Mouse (Mus musculus): ENCODE data around the gene Pmp22.

Gene Pmp22

DNA sequence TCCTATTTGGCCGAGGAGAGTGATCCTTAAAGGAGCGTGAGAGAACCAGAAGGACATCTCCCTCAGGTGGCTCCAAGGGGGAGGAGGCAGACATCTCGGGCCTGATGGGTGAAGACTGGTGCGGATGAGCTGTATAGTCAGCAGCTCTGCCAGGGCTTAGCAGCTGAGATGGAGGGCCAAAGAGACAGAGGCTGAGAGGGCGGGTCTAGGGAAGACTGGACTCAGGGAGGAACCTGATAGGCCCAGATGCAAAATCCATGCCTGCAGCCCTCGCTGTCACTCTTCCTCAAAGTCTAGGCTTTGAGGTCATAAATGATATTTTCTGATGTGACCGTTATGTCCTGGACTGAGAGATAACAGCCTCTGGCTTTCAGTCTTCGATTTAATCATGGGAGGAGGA lies 1.8 kb upstream of the Pmp22 start:
- no peak for DNase-seq (ENCODE audit: inconsistent age in 2 of 2, low spot score in 1 of 2)

DNA sequence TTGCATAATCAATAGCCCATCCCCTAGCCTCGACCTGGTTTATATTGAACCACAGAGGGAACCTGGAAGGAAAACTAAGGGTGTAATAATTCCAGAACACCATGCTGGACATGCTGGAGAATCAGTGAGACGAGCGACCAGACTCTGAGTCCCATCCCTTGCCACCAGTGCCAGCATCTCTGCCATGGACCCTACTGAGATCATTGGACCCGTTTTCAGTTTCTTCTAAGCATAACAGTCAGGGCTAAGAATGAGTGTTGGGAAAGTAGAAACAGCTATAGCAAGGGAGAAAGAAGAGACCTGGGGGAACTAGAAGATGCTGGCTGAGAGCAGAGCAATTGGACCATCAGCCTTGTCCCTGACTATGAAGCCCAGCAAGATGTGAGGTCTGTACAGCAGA lies 1.3 kb upstream of the Pmp22 start:
- DNase-seq (ENCODE audit: inconsistent age in 2 of 2, low spot score in 1 of 2) = no peak

DNA sequence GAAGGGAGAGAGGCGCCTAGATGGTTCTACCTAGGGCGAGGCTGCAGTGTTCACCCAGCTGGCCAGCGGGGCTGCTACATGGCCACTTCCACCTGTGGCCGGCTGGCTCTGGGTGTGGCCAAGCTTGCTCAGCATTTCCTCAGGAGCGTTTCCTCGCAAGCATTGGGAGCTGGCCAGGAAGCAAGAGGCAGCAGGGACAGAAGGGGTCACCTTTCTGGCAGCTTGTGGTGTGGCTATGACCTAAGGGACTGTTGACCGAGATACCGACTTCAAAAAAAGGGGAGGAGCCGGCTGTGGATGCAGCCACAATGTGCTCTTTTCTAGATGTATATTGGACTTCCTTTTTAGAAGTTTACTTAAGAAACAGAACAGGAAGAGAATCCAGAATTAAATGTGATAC lies 593 bp downstream of the Pmp22 start:
- peak in 1 of 2 experiments; percentile 60 for DNase-seq (ENCODE audit: inconsistent age in 2 of 2, low spot score in 1 of 2)

DNA sequence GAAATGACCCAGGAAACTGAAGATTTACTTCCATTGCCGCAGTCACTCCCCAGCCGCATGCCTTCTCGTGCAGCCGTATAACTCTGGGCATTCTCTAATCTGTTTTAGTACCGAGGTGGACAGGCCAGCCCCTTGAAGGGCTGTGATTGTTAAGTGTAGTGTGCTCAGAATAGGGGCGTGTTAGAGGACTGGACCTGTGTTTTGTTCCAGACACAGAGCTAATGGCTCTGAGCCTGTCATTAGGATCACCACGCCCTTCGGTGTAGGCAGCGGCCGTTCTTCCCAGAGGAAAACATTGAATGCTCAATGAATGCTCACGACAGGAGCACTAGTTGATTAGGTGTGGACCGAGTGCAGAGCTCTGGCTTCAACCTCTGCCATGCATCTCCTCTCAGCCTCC lies 1.1 kb downstream of the Pmp22 start:
- DNase-seq (ENCODE audit: inconsistent age in 2 of 2, low spot score in 1 of 2) = no peak

DNA sequence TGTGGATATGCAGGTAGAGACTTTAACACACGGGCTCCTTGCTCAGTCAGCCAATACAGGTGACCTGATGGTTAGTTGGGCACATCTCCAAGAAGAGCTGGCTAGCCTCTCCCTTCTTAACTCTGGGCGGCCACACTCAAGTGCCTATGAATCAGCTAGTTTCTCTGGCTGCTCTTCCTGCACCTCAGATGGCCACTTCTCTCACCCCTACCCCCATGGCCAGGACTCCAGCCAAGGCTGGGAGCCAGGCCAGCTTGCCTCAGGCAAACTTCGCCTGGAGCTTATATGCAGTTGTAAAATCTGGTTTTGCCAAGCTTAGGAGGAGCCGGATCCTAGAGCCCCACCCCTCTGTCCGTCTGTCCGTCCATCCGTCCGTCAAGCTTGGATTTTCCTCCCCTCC lies 1.7 kb downstream of the Pmp22 start:
- DNase-seq (ENCODE audit: inconsistent age in 2 of 2, low spot score in 1 of 2) = peak; percentile 72 to 91

DNA sequence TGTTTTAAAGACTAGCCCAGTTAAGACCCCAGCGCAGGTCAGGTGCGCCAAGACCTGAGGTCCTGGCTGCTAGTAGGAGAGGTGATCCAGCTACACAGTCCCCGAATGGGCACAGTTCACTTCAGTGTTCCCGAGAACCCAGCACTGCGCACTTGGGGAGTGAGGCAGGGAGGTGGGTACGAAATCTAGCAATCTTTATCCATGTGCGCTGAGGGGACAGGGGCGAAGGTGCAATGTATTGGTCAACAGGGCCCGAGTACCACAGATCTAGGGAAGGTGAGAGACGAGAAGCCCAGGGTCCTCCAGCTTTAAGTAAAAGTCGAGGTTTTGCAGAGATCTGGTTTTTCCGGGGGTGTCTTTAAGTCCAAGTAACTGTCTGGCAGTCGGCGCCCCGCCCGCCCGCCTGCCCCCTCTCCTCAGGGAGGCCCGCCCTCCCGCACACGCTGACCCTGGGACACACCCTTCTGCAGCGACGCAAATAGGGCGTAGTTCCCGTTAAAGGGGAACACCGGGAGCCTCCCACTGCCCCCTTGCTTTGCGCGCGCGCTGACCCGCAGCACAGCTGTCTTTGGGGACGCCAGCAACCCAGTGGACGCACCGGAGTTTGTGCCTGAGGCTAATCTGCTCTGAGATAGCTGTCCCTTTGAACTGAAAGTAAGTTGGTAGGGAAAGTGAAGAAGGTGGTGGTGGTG lies 2.4 kb downstream of the Pmp22 start:
- peak; percentile 83 to 92 for DNase-seq (ENCODE audit: inconsistent age in 2 of 2, low spot score in 1 of 2)

DNA sequence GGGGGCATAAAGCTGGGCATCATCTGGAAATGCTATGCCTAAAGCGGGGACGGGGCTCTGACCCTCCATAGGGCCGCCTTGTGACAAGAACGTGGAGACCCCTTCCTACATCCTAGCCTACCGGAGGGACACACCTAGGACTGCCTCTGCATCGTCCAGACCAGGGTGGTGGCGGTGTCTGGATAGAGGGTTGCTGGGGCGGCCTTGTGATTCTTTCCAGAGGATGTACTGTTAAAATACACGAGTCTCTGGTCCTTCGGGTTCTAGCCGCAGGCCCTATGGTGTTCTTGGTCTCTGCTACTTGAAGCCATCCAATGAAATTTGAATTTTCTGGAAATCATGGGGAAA lies 2.9 kb downstream of the Pmp22 start:
- no peak for DNase-seq (ENCODE audit: inconsistent age in 2 of 2, low spot score in 1 of 2)

DNA sequence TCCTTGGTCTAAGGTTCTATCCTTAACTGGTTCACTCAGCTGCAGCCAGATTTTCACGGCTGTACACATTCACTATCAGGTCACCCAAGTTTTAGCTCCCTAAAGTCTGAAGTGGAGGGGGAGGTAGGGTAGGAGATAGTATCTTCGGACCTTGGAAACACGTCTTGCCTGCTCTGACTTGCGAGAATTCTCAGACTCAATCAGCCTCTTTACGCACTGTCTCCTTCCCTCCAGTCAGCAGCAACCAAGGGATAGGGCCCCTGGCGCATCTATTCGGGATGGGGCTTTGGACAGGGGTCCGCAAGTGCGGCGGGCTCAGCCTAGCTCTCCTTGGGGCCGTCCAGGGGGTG lies 3.3 kb downstream of the Pmp22 start:
- DNase-seq (ENCODE audit: inconsistent age in 2 of 2, low spot score in 1 of 2) = no peak

DNA sequence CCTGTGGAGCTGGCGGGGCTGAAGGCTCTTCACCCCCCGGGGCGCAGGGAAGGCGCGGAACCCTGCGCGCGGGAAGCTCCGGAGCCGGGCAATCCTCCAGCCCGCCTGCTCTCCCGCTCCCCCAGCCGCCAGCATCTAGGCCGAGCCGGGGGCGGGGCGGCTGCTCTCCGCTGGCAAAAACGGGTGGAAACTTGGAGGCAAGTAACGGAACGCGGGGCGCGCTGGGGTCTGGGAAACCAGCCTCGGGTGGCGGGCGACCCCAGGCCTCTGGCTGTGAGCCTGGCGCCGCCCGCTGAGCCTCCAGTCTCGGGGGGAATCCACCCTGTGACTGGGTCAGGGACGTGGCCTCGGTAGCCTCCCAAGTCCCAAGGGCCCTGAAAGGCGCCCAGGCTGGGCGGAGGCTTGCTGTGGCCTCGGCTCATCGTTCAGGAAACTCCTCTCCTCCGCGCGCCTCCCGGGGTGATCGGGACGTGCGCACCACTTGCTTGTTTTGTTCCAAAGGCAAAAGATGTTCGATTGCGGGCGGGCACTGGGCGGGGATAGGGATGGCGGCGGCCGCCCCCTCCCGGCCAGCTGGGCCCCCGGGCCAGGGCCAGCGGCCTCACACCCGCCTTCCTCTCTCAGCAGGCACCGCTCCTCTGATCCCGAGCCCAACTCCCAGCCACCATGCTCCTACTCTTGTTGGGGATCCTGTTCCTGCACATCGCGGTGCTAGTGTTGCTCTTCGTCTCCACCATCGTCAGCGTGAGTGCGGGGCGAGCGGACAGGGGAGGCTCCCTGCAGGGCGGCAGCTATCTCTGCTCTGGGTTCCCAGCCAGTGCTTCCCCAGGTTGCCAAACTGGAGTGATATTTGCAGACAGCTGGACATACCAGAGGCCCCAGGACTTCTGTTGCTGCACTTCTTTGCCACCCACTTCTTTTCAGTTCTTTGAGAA lies 4.0 kb downstream of the Pmp22 start:
- peak; percentile 89 to 97 for DNase-seq (ENCODE audit: inconsistent age in 2 of 2, low spot score in 1 of 2)

DNA sequence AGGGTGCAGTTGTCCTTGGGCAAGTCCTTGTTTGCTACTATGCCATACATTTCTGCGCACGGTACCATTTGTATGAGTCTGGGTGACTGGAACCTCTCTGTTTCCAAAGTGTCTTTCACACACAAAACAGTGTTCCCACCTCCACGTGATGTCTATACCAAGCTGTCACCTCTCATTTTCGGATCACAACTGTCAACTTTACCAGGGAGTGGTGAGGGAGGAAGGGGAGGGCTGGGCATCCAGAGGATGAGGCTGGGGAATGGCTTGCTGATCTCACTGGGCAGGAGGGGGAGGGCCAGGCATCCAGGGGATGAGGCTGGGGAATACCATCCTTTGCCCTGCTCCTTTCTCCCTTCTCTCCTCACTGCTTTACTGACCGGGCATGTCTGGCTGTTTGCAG lies 5.2 kb downstream of the Pmp22 start:
- DNase-seq (ENCODE audit: inconsistent age in 2 of 2, low spot score in 1 of 2) = peak in 1 of 2 experiments; percentile 37

DNA sequence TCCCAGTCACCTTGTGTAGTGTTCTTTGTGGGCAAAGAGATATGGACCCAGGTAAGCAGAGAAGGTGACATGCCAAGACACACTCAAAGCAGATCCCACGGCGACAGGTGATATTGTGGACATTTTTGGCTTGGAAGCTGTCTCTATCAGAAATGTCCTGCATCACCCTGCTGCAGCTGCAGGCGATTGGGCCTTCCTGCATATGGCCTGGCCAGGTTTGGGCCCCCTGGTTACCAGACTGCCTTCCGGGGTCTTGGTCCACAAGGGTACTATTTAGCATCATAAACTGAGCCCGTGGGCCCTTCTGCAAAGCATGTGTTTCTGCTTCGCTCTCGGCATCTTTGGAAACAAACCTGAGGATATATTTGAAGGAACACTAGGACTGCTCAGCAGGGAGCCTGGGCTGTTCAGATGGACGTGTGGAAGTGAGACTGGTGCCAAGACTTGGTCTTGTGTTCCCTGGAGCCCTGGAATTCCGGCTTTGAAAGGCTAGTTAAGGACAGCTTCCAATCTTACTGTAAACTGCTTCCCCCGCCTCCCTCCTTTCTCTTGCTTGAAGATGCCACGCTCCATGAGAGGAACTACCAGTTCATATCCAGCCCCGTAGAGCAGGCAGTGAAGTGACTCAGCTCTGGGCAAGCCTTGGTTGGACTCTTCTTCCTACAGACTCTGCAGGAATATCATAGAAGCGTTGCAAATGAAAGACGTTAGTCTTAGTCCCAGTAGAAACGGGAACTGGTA lies 6.1 kb downstream of the Pmp22 start:
- DNase-seq (ENCODE audit: inconsistent age in 2 of 2, low spot score in 1 of 2) = no peak

DNA sequence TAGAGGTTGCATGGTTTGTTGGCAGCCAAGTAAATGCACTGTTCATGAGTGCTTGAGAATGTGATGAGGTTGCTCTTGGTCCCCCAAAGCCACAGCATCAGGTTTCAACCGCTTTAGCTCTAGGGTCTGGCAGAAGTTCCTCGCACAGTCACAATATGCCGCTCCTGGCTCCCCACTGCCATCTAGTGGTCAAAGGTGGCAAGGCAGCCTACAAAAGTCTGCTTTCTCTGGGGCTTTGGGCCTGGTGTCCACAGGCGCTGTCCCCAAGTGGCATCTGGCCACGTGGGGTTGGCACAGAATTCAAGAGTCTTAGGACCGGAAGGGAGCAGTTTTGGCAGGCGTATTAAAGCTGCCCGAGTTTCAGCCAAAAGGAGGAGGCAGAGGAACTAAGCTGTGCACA lies 6.8 kb downstream of the Pmp22 start:
- DNase-seq (ENCODE audit: inconsistent age in 2 of 2, low spot score in 1 of 2) = peak; percentile 93 to 99

DNA sequence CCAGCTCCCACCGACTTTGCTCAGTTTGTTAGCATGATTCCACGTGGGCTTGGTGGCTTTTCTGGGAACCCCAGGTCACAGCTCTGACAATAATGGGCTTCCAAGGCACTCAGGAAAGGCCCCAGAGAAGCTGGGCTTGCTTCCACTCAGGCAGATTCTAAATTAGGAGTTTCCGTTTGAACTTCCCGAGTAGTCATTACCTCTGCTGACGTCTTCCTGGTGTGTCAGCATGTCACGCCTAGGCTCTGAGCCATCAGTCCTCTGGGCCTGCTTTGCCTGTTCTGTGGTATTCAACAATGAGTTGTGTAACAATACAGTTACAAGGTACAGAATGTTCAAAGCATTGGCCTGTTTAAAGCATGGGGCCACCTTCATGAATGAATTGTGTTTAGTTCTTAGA lies 7.4 kb downstream of the Pmp22 start:
- DNase-seq (ENCODE audit: inconsistent age in 2 of 2, low spot score in 1 of 2) = peak; percentile 82 to 91

DNA sequence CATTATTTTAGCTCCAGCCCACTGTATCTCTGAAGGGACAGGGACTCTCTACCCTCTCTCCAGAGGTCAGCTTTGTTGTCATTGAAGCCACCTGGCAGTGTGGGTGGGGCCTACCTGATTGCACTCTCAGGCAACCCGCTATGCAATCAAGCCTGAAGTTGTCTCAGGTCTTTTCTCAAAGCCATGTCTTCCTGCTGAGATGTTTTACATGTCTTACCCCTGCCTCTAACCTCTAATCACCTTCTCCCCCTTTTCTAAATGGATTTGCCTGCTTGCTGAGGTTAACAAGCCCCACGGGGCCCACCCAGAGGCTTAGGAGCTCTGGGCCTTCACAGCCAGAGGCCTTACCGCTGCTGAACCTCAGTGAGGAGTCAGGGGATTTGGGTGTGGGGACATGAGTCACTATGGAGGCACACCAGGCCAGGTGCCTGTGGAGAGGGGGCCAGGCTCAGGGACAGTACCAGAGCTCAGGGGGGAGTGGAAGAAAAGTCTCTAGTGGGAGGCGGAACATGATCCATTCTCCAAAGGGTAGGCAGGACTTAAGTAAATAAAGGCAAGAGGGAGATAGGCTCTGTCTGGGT lies 8.1 kb downstream of the Pmp22 start:
- DNase-seq (ENCODE audit: inconsistent age in 2 of 2, low spot score in 1 of 2) = peak in 1 of 2 experiments; percentile 39

DNA sequence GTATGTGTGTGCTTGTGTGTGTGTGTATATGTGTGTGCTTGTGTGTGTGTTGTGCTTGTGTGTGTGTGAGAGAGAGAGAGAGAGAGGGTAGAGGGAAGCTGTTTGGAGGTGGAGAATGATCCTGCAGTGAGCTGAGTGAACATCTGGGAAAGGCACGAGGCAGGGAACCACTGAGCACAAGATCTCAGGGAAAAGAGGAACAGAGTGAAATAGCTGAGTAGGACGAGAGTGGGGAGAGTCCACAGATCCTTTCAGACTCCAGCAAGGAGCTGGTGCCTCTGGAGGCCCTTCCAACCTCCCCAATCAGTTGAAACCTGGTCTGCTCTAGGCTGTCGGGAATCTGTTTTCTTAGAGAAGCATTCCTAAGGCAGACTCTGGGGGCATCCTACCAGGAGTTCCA lies 10.0 kb downstream of the Pmp22 start:
- DNase-seq (ENCODE audit: inconsistent age in 2 of 2, low spot score in 1 of 2) = peak in 1 of 2 experiments; percentile 24

DNA sequence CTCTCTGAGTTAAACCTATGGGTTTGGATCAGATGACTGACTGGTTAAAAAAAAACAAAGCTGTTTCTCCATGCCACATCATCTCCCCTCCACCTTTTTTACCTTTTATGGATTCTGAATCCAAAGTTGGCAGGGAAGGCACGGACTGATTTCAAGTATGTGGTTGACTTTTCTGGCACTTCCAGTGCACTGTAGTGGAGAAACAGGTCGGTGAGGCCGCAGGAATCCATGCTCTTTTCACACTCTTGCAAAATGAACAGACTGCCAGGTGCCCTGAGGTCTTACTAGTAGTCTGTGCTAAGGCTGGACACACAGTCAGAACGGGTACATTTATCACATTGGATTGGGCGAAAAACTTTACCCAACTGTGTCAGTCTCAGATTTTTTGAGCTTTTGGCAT lies 13.5 kb downstream of the Pmp22 start:
- peak in 1 of 2 experiments; percentile 41 for DNase-seq (ENCODE audit: inconsistent age in 2 of 2, low spot score in 1 of 2)

DNA sequence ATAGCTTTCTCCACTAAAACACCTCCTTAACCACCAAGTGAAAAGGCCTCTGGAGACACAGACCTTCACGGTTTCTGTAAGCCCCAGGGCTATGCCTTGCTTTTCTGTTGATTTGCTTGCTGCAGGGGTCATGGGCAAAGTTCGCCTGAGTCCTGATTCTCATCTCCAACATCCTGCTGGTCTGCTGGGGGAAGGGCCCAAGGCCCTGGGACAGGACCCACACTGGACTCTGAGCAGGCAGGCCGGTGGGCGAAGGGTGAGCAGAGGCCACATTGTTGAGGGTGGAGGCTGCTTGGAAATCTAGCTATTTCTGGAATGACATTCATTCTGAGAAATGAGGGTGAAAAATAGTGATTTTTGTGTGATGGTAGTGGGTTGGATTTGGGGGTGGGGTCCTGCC lies 14.0 kb downstream of the Pmp22 start:
- peak in 1 of 2 experiments; percentile 39 for DNase-seq (ENCODE audit: inconsistent age in 2 of 2, low spot score in 1 of 2)

DNA sequence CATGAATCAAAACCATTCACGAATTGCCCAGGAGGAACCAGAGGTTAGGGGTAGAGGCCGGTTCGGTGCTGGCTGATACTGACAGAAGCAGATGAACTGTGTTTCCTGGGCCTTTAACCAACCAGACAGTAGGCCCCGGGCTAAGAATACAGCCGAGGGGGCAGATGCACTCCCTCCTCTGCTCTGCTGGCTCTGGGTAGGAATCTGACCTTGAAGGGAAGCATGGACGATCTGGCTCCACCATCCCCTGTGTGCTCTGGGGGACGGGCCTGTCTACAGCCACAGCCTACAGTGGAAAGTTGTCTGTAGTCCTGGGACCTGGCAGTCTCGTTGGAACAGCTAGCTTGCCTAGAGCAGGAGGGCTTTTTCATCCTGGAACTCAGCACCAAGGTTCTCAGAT lies 14.7 kb downstream of the Pmp22 start:
- peak; percentile 70 to 84 for DNase-seq (ENCODE audit: inconsistent age in 2 of 2, low spot score in 1 of 2)

DNA sequence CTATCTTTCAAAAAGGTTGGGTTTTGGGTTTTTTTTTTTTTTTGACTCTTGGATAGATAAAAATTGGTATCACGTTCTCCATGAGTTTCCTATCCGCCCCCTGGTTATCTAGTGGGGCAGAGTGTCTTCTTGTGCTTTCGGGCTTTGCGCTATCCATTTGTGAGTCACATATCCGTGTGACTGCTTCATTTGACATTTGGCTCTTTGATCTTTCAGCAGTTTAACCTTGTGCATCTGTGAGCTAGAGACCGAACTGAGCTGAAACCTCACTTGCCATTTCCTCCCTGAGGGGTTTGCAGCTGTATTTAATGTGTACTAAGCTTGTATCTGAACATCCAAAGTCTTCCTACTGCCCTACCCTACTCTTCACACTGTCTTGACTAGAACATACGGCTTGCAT lies 17.8 kb downstream of the Pmp22 start:
- peak; percentile 63 to 77 for DNase-seq (ENCODE audit: inconsistent age in 2 of 2, low spot score in 1 of 2)

DNA sequence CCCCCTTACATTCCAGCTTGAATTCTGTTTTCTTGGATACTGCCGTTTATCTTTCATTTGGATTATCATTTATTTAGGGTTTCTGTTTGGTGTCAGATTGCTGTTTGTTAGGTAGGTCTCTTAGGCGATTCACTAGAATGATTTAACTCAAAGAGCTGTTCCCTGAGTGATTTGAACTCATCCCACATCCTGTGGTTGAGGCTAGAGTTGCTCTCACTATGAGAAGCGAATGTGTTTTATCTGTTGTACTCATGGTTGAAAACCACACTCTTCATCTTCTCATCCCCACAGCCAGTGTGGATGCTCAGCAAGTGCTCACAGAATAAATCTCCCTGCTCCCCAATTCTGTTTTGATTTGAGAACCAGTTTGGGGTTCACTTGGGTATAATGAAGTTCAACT lies 19.5 kb downstream of the Pmp22 start:
- DNase-seq (ENCODE audit: inconsistent age in 2 of 2, low spot score in 1 of 2) = no peak

DNA sequence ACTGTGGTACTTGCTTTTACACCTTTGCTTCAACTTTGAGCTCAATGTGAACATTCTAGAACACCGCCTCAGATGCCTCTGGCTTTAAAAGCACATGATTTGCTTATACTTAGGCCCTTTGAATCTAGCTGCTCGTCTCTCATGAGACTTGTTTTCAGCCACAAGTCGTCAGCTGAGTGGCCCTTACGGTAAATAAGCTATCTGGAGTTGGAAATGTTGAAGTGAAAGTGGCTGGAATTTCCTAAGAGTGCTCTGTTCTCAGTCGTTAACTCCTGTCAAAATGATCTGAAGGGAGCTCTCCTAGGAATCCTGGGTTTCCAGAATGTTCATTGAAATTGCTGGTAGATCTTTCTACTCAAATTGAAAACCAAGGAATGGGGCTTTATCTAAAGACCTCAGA lies 23.1 kb downstream of the Pmp22 start:
- DNase-seq (ENCODE audit: inconsistent age in 2 of 2, low spot score in 1 of 2) = no peak

Data from adrenal gland, adult (tissue).